Mouse (Mus musculus) spleen, adult 2 months (tissue): ENCODE measurements around the gene Pnpla3.

Experiments used
- CTCF ChIP-seq: fragments of 200-500 bp; IDR thresholded peaks from 2 replicates; pipeline ENCODE4 v1.5.1; 2011; ENCODE audit warnings: mild to moderate bottlenecking, inconsistent platforms; ENCODE audit not compliant: insufficient read depth, insufficient read length, insufficient replicate concordance; ENCODE audit errors: extremely low read depth
- POLR2A ChIP-seq: fragments of 200-500 bp; IDR thresholded peaks from 2 replicates; pipeline ENCODE4 v1.6.1; 2011; ENCODE audit warnings: low read depth, low read length, inconsistent platforms

GRCm38 (mm10) chr15:84139592-84140005 lies 28.0 kb upstream of the Pnpla3 start:
- no peak for TF ChIP-seq CTCF
- no peak for TF ChIP-seq POLR2A
